Mouse (Mus musculus): ENCODE data around the gene Pxdn. TPM values are rescaled to one million over a fixed set of nuclear protein-coding genes. Genes with fewer than 3 reads are reported as not detected.

Pxdn gene
- polyA plus RNA-seq, 1 experiment: 198 TPM

DNA sequence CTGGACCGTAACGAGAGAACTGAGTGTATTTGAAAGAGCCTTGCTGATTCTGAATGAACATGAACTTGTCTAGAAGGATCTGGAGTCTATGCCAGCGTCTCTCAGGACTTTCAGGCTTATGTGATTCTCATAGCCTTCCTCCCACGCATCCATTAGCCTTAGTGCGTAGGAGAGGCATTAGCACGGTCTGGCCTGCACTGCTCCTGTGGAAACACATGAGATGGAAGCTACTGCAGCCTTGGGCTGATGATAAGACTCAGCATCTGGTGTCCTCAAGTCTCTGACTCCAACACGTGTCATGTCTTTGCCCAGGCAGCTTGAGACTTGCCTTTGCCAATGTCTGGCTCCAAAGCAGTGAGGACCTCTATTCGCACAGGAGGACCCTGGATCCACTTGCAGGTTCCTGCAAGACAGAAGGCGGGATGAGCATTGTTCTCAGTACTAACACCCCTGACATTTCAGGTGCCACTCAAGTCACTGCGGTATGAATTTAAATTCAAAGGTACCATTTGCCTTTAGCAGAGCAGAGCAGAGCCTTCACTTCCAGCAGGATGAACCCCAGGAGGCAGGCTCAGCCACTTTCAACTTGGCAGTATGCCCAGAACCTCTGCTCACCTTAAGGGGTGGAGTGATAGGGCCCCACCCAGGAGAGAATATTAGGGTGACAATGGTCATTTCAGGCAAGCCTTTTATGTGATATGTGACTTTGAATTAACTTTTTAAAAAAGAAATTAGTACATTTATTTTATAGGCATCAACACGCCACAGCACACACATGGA, 117.5 kb downstream of the Pxdn start:
- no peaks in the 10 kb centered on the region for H3K4me1 ChIP-seq (ENCODE audit: control insufficient read depth, insufficient read depth, low read length)
- TF ChIP-seq POLR2A (IDR thresholded peaks at IDR 0.05; ENCODE audit: low read depth, low read length) (no peak), CTCF (IDR thresholded peaks at IDR 0.05; ENCODE audit: borderline replicate concordance, insufficient read depth, low read length) (no peak)
- H3K27ac ChIP-seq (ENCODE audit: insufficient read depth, low read length): no peak overlapping the region
- no peak overlapping the region for H3K4me3 ChIP-seq (ENCODE audit: insufficient read depth, low read length)

DNA sequence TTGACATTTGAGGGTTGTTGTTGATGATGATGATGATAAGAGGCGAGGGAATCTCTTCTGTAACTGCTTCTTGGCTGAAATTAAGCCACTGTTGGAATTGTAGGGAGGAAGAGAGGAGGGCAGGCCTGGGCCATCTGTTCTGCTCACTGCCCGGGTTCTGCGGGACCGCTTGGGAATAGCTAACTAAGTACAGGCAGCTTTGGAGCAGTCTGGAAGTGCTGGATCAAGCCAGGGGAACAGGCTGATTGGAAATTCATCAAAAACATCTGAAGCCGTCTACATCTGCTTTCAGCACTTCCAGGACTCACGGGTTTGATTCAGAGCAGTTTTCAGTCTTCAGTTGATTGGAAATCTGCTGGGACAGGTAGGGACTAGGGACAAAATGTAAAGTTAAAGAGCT, 120.6 kb downstream of the Pxdn start:
- Histone ChIP-seq H3K27ac (ENCODE audit: insufficient read depth, low read length) (no peak overlapping the region), H3K4me1 (ENCODE audit: control insufficient read depth, insufficient read depth, low read length) (no peaks in the 10 kb centered on the region), H3K4me3 (ENCODE audit: insufficient read depth, low read length) (no peak overlapping the region)
- TF ChIP-seq POLR2A (IDR thresholded peaks at IDR 0.05; ENCODE audit: low read depth, low read length): no peak
- no peak for TF ChIP-seq CTCF (IDR thresholded peaks at IDR 0.05; ENCODE audit: borderline replicate concordance, insufficient read depth, low read length)

DNA sequence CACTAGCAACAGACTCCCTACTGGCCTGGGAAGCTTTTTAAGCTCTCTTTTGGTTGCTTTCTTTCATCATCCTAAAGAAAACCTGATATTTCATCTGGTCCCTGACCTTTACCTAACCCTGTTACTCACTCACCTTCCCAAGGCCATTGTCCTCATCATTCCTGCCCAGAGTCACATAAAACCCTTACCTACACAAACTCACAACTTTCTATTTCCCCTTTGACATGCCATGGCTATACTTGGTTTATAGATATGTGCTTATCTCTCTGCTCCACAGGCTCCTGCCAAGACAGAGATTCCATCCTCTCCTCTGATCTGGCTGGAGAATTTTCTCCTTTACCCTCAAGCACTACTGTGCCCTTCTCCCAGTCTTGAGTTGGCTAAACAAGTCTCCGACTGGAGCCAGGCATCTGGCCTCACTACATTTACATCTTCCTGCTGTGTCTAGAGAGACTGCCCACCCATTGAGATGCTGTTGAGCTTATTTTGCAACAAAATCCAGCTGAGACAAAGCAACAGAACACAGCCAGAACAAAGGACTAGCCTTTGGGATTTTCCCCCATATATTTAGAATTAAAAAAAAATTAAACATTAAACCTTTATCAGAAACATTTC, 124.2 kb downstream of the Pxdn start:
- Histone ChIP-seq H3K27ac (ENCODE audit: insufficient read depth, low read length) (no peak overlapping the region), H3K4me3 (ENCODE audit: insufficient read depth, low read length) (no peak overlapping the region), H3K4me1 (ENCODE audit: control insufficient read depth, insufficient read depth, low read length) (no peaks in the 10 kb centered on the region)
- TF ChIP-seq CTCF (IDR thresholded peaks at IDR 0.05; ENCODE audit: borderline replicate concordance, insufficient read depth, low read length) (no peak), POLR2A (IDR thresholded peaks at IDR 0.05; ENCODE audit: low read depth, low read length) (no peak)

DNA sequence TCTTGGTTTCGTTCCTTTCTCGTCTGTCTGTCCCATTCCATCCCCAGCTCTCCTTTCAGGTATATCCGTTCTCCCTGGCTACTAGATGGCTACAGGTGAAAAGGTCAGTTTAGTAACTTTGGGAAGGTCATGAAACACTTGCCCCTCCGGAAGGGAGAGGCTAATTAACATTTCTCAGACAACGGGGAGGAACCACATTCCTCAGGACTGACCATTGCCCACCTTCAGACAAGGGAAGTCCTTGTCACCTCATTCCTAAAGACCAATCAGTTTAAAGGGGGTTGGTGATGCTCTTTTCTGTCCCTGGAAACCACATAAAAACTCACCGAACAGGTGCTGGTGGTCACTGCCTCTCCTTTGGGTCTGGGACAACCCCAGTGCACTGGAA, 124.7 kb downstream of the Pxdn start:
- Histone ChIP-seq H3K4me3 (ENCODE audit: insufficient read depth, low read length) (no peak overlapping the region), H3K4me1 (ENCODE audit: control insufficient read depth, insufficient read depth, low read length) (no peaks in the 10 kb centered on the region), H3K27ac (ENCODE audit: insufficient read depth, low read length) (no peak overlapping the region)
- TF ChIP-seq POLR2A (IDR thresholded peaks at IDR 0.05; ENCODE audit: low read depth, low read length) (no peak), CTCF (IDR thresholded peaks at IDR 0.05; ENCODE audit: borderline replicate concordance, insufficient read depth, low read length) (no peak)

Other genes starting within 250 kb of the Pxdn start
- gene Tpo, start 195.0 kb downstream of the Pxdn start, polyA plus RNA-seq (2011; ENCODE audit: insufficient read length, low read depth, missing spikeins): not detected in 2 replicates

Data from embryonic fibroblast, embryonic 13.5 days (primary cell).